Comparison of ENCODE assay signal across 8 mouse cellular contexts in the genomic region with DNA sequence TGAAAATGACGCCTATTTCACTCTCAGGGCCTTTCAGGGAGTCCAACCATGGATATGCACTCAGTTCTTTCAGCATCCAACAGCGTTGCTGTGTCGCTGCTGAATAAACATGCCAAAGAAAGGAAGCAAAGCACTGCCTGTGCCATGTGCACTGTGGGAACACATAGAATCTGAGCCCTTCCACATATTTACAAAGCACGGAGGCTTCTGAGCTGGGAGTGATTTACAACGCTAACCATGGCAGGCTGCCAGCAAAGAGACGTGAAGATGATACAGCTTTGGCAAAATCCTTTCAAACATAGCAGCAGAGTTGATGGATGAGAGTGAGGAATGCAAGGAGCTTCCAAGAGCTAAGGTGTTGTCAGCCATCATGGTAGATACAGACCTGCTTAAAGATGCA.
DNase-seq lines count a peak whose midpoint lies in the region.

No protein-coding gene starts in this region.

- DNase-seq in kidney, postnatal 14 days, result peak; percentile 4
- no peak for DNase-seq in kidney, postnatal 25 days
- peak; percentile 82 for DNase-seq in adrenal gland, postnatal 14 days
- peak; percentile 24 to 28 for DNase-seq in frontal cortex, postnatal 25 days (ENCODE audit: low spot score in 2 of 2)
- DNase-seq in lung, postnatal 36 days, result peak; percentile 10
- DNase-seq in ovary, adult 18-20 months (ENCODE audit: low spot score), result no peak
- DNase-seq in spleen, postnatal 4 days (ENCODE audit: low spot score in 2 of 2), result no peak
- DNase-seq in thymus, postnatal 14 days, result no peak

Comparison
In these comparisons a context has a peak if more than half of its experiments do, and no peak if none do; other contexts are left out.
1. DNase-seq: peak in kidney, postnatal 14 days (single experiment), adrenal gland, postnatal 14 days (single experiment), frontal cortex, postnatal 25 days (2 of 2) and lung, postnatal 36 days (single experiment); none in kidney, postnatal 25 days (0 of 2), ovary, adult 18-20 months (single experiment), spleen, postnatal 4 days (0 of 2) and thymus, postnatal 14 days (single experiment).